Mouse (Mus musculus) kidney, postnatal 0 days (tissue): Measurements from ENCODE around the gene Trim30a. TPM values are rescaled to one million over a fixed set of nuclear protein-coding genes. Genes with fewer than 3 reads are reported as not detected.
"Not testable (repeated sequence)": the region's sequence is repeated elsewhere in the genome, so short reads cannot be mapped to it uniquely, and the experiment has no call there.

Experiments
- ATAC-seq: fragments of 200-750 bp; cut with Nextera tagmentation; replicated peaks from 2 replicates; pipeline ENCODE4 v1.8.0; 2017; ENCODE audit warnings: low read depth, moderate number of reproducible peaks, moderate TSS enrichment, moderate library complexity; ENCODE audit not compliant: low FRiP score
- DNase-seq: peaks from one replicate; pipeline ENCODE4 v3.0.0-alpha.2; 2016; ENCODE audit warnings: low spot score
- H3K27ac ChIP-seq: fragments of 300-500 bp; sonication (generic); 2 replicates; pipeline ENCODE4 v1.5.1; 2014; ENCODE audit warnings: mild to moderate bottlenecking
- H3K27me3 ChIP-seq: fragments of 300-500 bp; sonication (generic); 2 replicates; pipeline ENCODE4 v1.6.1; 2014; ENCODE audit warnings: low read length, mixed read lengths; ENCODE audit not compliant: insufficient read depth
- H3K36me3 ChIP-seq: fragments of 300-500 bp; sonication (generic); 2 replicates; pipeline ENCODE4 v1.6.1; 2014; ENCODE audit warnings: low read length, mixed read lengths; ENCODE audit not compliant: insufficient read depth
- H3K4me1 ChIP-seq: fragments of 300-500 bp; sonication (generic); replicated peaks from 2 replicates; pipeline ENCODE4 v1.6.1; 2014; ENCODE audit warnings: antibody characterized with exemption, low read length, mixed read lengths; ENCODE audit not compliant: insufficient read depth
- H3K4me2 ChIP-seq: fragments of 300-500 bp; sonication (generic); 2 replicates; pipeline ENCODE4 v1.6.1; 2014; ENCODE audit warnings: mild to moderate bottlenecking, low read length, moderate library complexity, mixed read lengths
- H3K4me3 ChIP-seq: fragments of 300-500 bp; sonication (generic); replicated peaks from 2 replicates; pipeline ENCODE4 v1.5.1; 2014; ENCODE audit warnings: low read depth, low read length
- H3K9ac ChIP-seq: fragments of 300-500 bp; sonication (generic); 2 replicates; pipeline ENCODE4 v1.6.1; 2014; ENCODE audit warnings: low read depth, low read length
- H3K9me3 ChIP-seq: fragments of 300-500 bp; sonication (generic); replicated peaks from 2 replicates; pipeline ENCODE4 v1.6.1; 2016; ENCODE audit warnings: low read length, inconsistent platforms, mixed read lengths
- CTCF ChIP-seq: IDR thresholded peaks from 2 replicates; pipeline ENCODE4 v1.5.1; 2016; ENCODE audit warnings: antibody characterized with exemption, low read depth, mild to moderate bottlenecking, moderate library complexity
- WGBS: fragments of 180-500 bp; shearing (Covaris S2); extraction: QIAGEN DNeasy Blood & Tissue Kit; methylation state at CpG from one replicate; pipeline ENCODE4 v1.1.7; 2014; 5-methylcytosine and 5-hydroxymethylcytosine counted together
- polyA plus RNA-seq: library from polyadenylated mRNA; unstranded; fragments of >200 nt; fragmentation: Nextera tagmentation; extraction: Ambion mirVana; gene quantifications from 2 replicates; pipeline ENCODE4 v1.2.1, GENCODE M21; 2015

The Trim30a gene
- 3.7 and 4.5 TPM in 2 replicates for polyA plus RNA-seq

GRCm38 (mm10) chr7:104465065-104465744 lies at the start of gene Trim30a:
Trim30a (minus strand) TSS chr7:104465193.
- Histone ChIP-seq H3K4me2 (peak within 1 kb of the TSS; percentile 1; the same call in 1 of the 2 replicates), H3K4me3 (no peak within 1 kb of the TSS), H3K27me3 (no peaks in the 10 kb centered on the region), H3K4me1 (no peaks in the 10 kb centered on the region), H3K36me3 (no peaks in the 10 kb centered on the region), H3K9ac (no peak within 1 kb of the TSS), H3K27ac (0 out of 2 replicates have a peak within 1 kb of the TSS, but pooled peaks have one; percentile 47), H3K9me3 (no peaks in the 10 kb centered on the region)
- peak; percentile 58 for TF ChIP-seq CTCF
- WGBS, result 58% methylated on average over 3 of the region's 3 CpGs
- DNase-seq (peak; percentile 40), ATAC-seq (peak; percentile 61; the same call in 1 of the 2 replicates)

GRCm38 (mm10) chr7:104507421-104508065 lies 42.5 kb upstream of the Trim30a start, which contains the start of gene Trim30d:
Trim30d (minus strand) TSS chr7:104507849.
- H3K9ac ChIP-seq, H3K36me3 ChIP-seq, H3K27ac ChIP-seq, H3K4me1 ChIP-seq, H3K4me3 ChIP-seq, H3K27me3 ChIP-seq, H3K9me3 ChIP-seq, H3K4me2 ChIP-seq: not testable (repeated sequence)
- peak; percentile 28 for DNase-seq
- TF ChIP-seq CTCF, result peak; percentile 47; the same call in 1 of the 2 replicates
- ATAC-seq, result peak; percentile 43; the same call in 1 of the 2 replicates

- WGBS, result 3% methylated on average over 52 of the region's 59 CpGs
- Histone ChIP-seq H3K27ac (no peak overlapping the region), H3K4me2 (peak overlapping the region; percentile 67), H3K4me1 (no peaks in the 10 kb centered on the region), H3K9me3 (no peaks in the 10 kb centered on the region), H3K27me3 (no peaks in the 10 kb centered on the region), H3K9ac (peak overlapping the region; percentile 50; the same call in 1 of the 2 replicates), H3K36me3 (no peaks in the 10 kb centered on the region), H3K4me3 (peak overlapping the region; percentile 43)
- TF ChIP-seq CTCF, result no peak
- ATAC-seq, result peak; percentile 82
- peak; percentile 3 for DNase-seq
These were observed 36.8 kb upstream of the Trim30a start for GRCm38 (mm10) chr7:104501589-104502371.

GRCm38 (mm10) chr7:104501186-104501585 lies 36.2 kb upstream of the Trim30a start:
- ATAC-seq, H3K4me1 ChIP-seq, H3K4me2 ChIP-seq, H3K9ac ChIP-seq, DNase-seq, H3K27ac ChIP-seq, H3K27me3 ChIP-seq, H3K9me3 ChIP-seq, H3K36me3 ChIP-seq, H3K4me3 ChIP-seq: not testable (repeated sequence)
- 50% methylated on average over 6 of the region's 6 CpGs for WGBS

- not testable (repeated sequence) for DNase-seq
- WGBS, result 35% methylated on average over 7 of the region's 8 CpGs
These were observed 34.5 kb upstream of the Trim30a start for GRCm38 (mm10) chr7:104499464-104499863.

More at GRCm38 (mm10) chr7:104499464-104499863, 34.5 kb upstream of the Trim30a start:
- not testable (repeated sequence) for H3K27me3 ChIP-seq, H3K36me3 ChIP-seq, H3K27ac ChIP-seq, H3K4me1 ChIP-seq, H3K9ac ChIP-seq, H3K4me2 ChIP-seq, H3K9me3 ChIP-seq, H3K4me3 ChIP-seq, ATAC-seq
